Mouse (Mus musculus) heart, postnatal 0 days (tissue): Measurements from ENCODE around the gene Kbtbd13. TPM values are rescaled to one million over a fixed set of nuclear protein-coding genes. Genes with fewer than 3 reads are reported as not detected.
A peak's percentile ranks its signal among the peaks of the same experiment; 100 is the strongest.

Experiments used
- ATAC-seq: fragments of 200-750 bp; cut with Nextera tagmentation; 2 replicates; pipeline ENCODE4 v1.8.0; 2017; ENCODE audit warnings: low read depth, moderate number of reproducible peaks, moderate library complexity; ENCODE audit not compliant: insufficient read depth
- DNase-seq: peaks from one replicate; pipeline ENCODE4 v3.0.0-alpha.2; 2016; ENCODE audit warnings: low spot score
- H3K27ac ChIP-seq: fragments of 300-500 bp; sonication (generic); 2 replicates; pipeline ENCODE4 v1.5.1; 2014; ENCODE audit warnings: low read depth, mild to moderate bottlenecking
- H3K27me3 ChIP-seq: fragments of 300-500 bp; sonication (generic); 2 replicates; pipeline ENCODE4 v1.6.1; 2014; ENCODE audit warnings: low read length, mixed read lengths; ENCODE audit not compliant: control insufficient read depth, insufficient read depth
- H3K36me3 ChIP-seq: fragments of 300-500 bp; sonication (generic); replicated peaks from 2 replicates; pipeline ENCODE4 v1.6.1; 2014; ENCODE audit warnings: low read length, mixed read lengths; ENCODE audit not compliant: control insufficient read depth, insufficient read depth
- H3K4me1 ChIP-seq: fragments of 300-500 bp; sonication (generic); 2 replicates; pipeline ENCODE4 v1.6.1; 2014; ENCODE audit warnings: antibody characterized with exemption; ENCODE audit not compliant: control insufficient read depth, insufficient read depth
- H3K4me2 ChIP-seq: fragments of 300-500 bp; sonication (generic); 2 replicates; pipeline ENCODE4 v1.6.1; 2014; ENCODE audit warnings: low read depth, mild to moderate bottlenecking, low read length, moderate library complexity
- H3K4me3 ChIP-seq: fragments of 300-500 bp; sonication (generic); 2 replicates; pipeline ENCODE4 v1.5.1; 2014; ENCODE audit warnings: low read depth, low read length
- H3K9ac ChIP-seq: fragments of 300-500 bp; sonication (generic); replicated peaks from 2 replicates; pipeline ENCODE4 v1.6.1; 2014; ENCODE audit warnings: low read depth, low read length, mixed read lengths
- H3K9me3 ChIP-seq: fragments of 300-500 bp; sonication (generic); replicated peaks from 2 replicates; pipeline ENCODE4 v1.6.1; 2016; ENCODE audit warnings: low read length; ENCODE audit not compliant: control insufficient read depth
- CTCF ChIP-seq: IDR thresholded peaks from 2 replicates; pipeline ENCODE4 v1.5.1; 2016; ENCODE audit warnings: antibody characterized with exemption, control low read depth, low read depth
- EP300 ChIP-seq: IDR thresholded peaks from 2 replicates; pipeline ENCODE4 v1.6.1; 2016; ENCODE audit warnings: antibody characterized with exemption, low read depth
- WGBS: fragments of 180-500 bp; shearing (Covaris S2); extraction: QIAGEN DNeasy Blood & Tissue Kit; methylation state at CpG from one replicate; pipeline ENCODE4 v1.1.7; 2014; 5-methylcytosine and 5-hydroxymethylcytosine counted together
- polyA plus RNA-seq: library from polyadenylated mRNA; unstranded; fragments of >200 nt; fragmentation: Nextera tagmentation; extraction: Ambion mirVana; gene quantifications from 2 replicates; pipeline ENCODE4 v1.2.1, GENCODE M21; 2015
- total RNA-seq: library from RNA; depleted of rRNA; stranded (reverse); fragments of >200 nt; gene quantifications from 2 replicates; pipeline ENCODE4 v1.2.3, GENCODE M21; 2014; ENCODE audit warnings: low replicate concordance

The Kbtbd13 gene
- total and polyA plus RNA-seq, 2 experiments from 2014 or later = 0.63 to 1.1 TPM

DNA sequence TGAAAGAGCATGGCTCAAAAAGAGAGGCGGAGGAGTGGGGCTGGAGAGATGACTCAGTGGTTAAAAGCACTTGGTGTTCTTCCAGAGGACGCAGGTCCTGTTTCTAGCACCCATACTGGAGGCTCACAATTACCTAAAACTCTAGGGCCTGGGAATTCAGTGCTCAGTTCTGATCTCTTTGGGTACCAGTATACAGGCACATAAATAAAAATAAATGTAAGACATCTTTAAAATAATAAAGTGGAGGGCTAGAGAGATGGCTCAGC lies 13.7 kb upstream of the Kbtbd13 start:
- TF ChIP-seq EP300 = no peak
- no peak for TF ChIP-seq CTCF
- DNase-seq (no peak), ATAC-seq (no peak)
- Histone ChIP-seq H3K9me3 (no peaks in the 10 kb centered on the region), H3K4me2 (no peak overlapping the region), H3K4me3 (no peak overlapping the region), H3K4me1 (peaks cover 3% of the 10 kb centered on the region; the same call in 1 of the 2 replicates), H3K9ac (no peak overlapping the region), H3K27me3 (no peaks in the 10 kb centered on the region), H3K36me3 (no peaks in the 10 kb centered on the region), H3K27ac (no peak overlapping the region)
- 67% methylated on average over 2 of the region's 2 CpGs for WGBS

DNA sequence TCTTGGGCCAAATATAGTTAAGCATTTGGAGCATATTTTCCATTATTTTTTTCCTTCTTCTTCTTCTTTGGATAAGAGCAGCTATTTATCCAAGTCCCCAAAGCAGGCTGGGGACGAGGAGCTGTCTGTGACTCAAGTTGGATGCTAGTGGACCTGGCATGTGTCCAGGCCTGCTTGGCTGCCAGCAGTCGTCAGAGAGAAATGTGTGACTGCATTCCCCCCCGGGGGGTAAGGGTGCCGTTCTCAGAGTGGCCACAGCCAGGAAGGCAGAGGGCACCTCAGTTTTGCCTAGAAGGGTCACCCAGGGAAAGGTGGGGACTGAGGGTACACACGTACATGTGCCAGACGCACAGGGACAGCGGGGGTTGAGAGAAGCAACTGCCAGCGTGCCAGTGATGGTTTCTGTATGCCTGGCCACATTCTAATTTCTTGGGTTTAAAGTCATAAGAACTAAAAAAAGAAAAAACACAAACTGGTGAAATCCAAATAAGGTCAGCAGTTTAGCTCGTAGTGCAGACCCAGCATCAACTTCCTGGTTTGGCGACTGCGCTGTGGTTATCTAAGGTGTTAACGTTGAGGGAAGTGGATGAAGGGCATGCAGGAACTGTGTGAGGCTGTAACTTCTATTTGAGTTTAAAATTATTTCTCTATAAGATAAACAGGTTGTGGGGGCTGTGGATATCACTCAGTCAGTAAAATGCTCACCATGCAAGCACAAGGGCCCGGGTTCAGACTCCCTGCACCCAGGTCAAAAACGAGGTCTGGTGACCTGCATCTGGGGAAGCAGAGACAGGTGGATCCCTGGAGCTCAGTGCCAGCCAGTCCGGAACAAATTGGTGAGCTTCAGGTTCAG lies 13.1 kb upstream of the Kbtbd13 start:
- peak overlapping the region; percentile 17 for H3K4me3 ChIP-seq
- WGBS = 31% methylated on average over 15 of the region's 15 CpGs
- H3K9me3 ChIP-seq = no peaks in the 10 kb centered on the region
- peak; percentile 84 for DNase-seq
- H3K4me1 ChIP-seq = peaks cover 3% of the 10 kb centered on the region; the same call in 1 of the 2 replicates
- no peaks in the 10 kb centered on the region for H3K27me3 ChIP-seq
- no peaks in the 10 kb centered on the region for H3K36me3 ChIP-seq
- TF ChIP-seq EP300 (no peak), CTCF (no peak)
- peak overlapping the region; percentile 21; the same call in 1 of the 2 replicates for H3K27ac ChIP-seq
- H3K9ac ChIP-seq = no peak overlapping the region
- peak overlapping the region; percentile 48 for H3K4me2 ChIP-seq
- ATAC-seq = peak; percentile 62

DNA sequence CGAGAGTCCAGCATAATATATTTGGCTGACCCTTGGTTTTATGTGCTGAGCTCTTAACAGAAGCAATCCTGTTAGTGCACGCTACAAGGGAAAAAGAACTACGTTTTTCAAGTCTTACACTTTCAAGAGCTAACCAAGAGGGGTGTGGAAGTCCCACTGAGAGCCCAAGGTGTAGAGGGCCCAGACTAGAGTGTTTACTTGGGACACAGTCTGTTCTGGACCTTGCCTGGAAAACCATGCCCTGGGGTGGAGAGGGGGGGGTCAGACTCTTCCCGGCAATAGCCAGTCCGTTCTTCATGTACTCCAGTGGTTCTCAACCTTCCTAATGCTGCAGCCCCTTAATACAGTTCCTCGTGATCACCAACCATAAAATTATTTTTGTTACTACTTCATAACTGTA lies 8.5 kb upstream of the Kbtbd13 start:
- Histone ChIP-seq H3K27ac (no peak overlapping the region), H3K4me2 (no peak overlapping the region), H3K4me1 (peaks cover 2% of the 10 kb centered on the region; the same call in 1 of the 2 replicates), H3K27me3 (0 out of 2 replicates have a peak, but pooled peaks cover 4% of the 10 kb centered on the region), H3K9me3 (no peaks in the 10 kb centered on the region), H3K9ac (no peak overlapping the region), H3K4me3 (0 out of 2 replicates have a peak overlapping the region, but pooled peaks have one; percentile 7), H3K36me3 (no peaks in the 10 kb centered on the region)
- WGBS = 83% methylated on average over 6 of the region's 6 CpGs
- TF ChIP-seq CTCF (no peak), EP300 (no peak)
- no peak for DNase-seq
- ATAC-seq = no peak

DNA sequence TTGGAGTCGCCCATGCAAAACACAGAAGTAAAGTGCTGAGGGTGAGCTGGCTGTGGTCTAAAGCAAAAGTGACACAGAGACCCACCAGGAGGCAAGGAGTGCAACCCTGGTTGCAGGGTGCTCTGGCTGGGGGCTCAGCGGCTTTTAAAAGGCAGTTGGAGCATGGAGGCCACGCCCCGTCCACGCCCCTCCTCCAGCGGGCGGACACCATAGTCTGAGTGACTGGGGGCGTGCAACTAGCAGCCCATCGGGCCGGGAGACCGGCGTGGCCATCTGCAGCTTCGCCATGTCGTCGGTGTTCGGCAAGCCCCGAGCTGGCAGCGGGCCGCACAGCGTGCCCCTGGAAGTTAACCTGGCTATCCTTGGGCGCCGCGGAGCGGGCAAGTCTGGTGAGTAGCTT lies 6.8 kb upstream of the Kbtbd13 start, which contains the start of gene Rasl12:
TSS of gene Rasl12 (plus strand) at position 228 of the 400 bp plus-strand sequence.
- no peaks in the 10 kb centered on the region for H3K9me3 ChIP-seq
- H3K4me2 ChIP-seq = peak within 1 kb of the TSS; percentile 66
- no peaks in the 10 kb centered on the region for H3K36me3 ChIP-seq
- H3K4me1 ChIP-seq = no peaks in the 10 kb centered on the region
- peak within 1 kb of the TSS; percentile 48 for H3K4me3 ChIP-seq
- ATAC-seq (peak; percentile 69), DNase-seq (no peak)
- H3K27me3 ChIP-seq = 0 out of 2 replicates have a peak, but pooled peaks cover 4% of the 10 kb centered on the region
- peak within 1 kb of the TSS; percentile 32; the same call in 1 of the 2 replicates for H3K9ac ChIP-seq
- WGBS = 2% methylated on average over 24 of the region's 24 CpGs
- TF ChIP-seq CTCF = no peak
- H3K27ac ChIP-seq = no peak within 1 kb of the TSS

DNA sequence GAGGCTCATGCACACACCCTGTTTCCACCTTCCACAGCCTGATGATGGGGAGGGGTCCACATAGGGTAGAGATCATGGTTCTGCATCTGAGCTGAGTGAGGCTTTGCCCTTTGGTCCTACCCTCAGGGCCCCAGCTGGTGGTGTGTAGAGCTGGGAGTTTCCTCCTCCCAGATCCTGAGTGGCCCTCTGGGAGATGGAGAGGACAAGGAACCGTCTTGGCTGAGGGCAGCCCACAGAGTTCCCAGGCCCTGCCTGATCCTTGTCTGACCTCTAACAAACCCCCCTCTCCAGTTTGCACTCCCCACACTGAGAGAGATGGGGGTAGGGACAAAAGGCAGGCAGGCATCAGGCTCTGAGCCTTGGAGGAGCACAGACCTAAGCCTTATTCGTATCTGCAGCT lies 2.9 kb upstream of the Kbtbd13 start:
- TF ChIP-seq EP300 (no peak), CTCF (no peak)
- no peak for DNase-seq

DNA sequence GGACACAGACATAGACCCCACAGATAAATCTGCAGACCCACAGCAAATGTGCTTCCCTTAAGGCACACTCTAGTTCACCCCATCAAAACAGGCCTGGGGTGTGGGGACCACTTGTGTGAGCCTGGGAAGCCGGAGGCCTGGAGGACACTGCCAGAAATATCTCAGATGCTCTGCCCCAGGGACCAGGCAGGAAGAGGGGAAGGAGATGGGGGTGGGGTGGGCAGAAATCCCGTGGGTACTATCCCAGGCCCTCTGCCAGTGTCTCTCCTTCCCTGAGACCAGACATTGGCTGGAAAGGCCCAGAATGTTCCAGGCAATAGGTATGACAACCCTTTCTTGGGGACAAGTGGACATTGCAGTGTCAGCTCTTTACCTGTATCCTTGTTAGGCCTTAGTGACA lies 2.2 kb upstream of the Kbtbd13 start:
- WGBS = 21% methylated on average over 2 of the region's 2 CpGs
- peak overlapping the region; percentile 5; the same call in 1 of the 2 replicates for H3K27ac ChIP-seq
- ATAC-seq = no peak
- H3K4me1 ChIP-seq = peaks cover 7% of the 10 kb centered on the region; the same call in 1 of the 2 replicates
- no peak overlapping the region for H3K9ac ChIP-seq
- TF ChIP-seq CTCF = no peak
- TF ChIP-seq EP300 = no peak
- H3K4me2 ChIP-seq = no peak overlapping the region
- no peaks in the 10 kb centered on the region for H3K36me3 ChIP-seq
- H3K27me3 ChIP-seq = peaks cover 18% of the 10 kb centered on the region
- H3K9me3 ChIP-seq = no peaks in the 10 kb centered on the region
- no peak for DNase-seq
- no peak overlapping the region for H3K4me3 ChIP-seq

More for the DNA sequence above, 2.9 kb upstream of the Kbtbd13 start:
- no peak overlapping the region for H3K4me3 ChIP-seq
- no peak overlapping the region for H3K9ac ChIP-seq
- no peaks in the 10 kb centered on the region for H3K9me3 ChIP-seq
- peaks cover 23% of the 10 kb centered on the region for H3K27me3 ChIP-seq
- peaks cover 7% of the 10 kb centered on the region; the same call in 1 of the 2 replicates for H3K4me1 ChIP-seq
- ATAC-seq = no peak
- no peaks in the 10 kb centered on the region for H3K36me3 ChIP-seq
- 52% methylated on average over 2 of the region's 2 CpGs for WGBS
- H3K4me2 ChIP-seq = no peak overlapping the region
- H3K27ac ChIP-seq = no peak overlapping the region
